In genomic region chr1:185268675-185269074, GRCm38 (mm10) we compare ENCODE assay signal across 14 mouse cellular contexts.
"Had no signal": no experiment of that assay in that cellular context is flagged by ENCODE, and none has a peak within 500 bp of the region (broad histone marks: within the 10 kb centered on the region; RNA-seq: fewer than 3 reads in every experiment).

No protein-coding gene starts in this region.

- H3K9ac ChIP-seq: limb, embryonic 12.5 days; liver, embryonic 14.5 days; lung, embryonic 15.5 days; midbrain, embryonic 15.5 days; neural tube, embryonic 12.5 days had no signal

- H3K9me3 ChIP-seq: limb, embryonic 12.5 days; lung, embryonic 15.5 days; midbrain, embryonic 10.5 days; midbrain, embryonic 15.5 days had no signal

- H3K27ac ChIP-seq: kidney, postnatal 0 days; limb, embryonic 12.5 days; liver, embryonic 14.5 days; lung, embryonic 15.5 days; midbrain, embryonic 10.5 days; midbrain, embryonic 15.5 days; neural tube, embryonic 12.5 days; stomach, postnatal 0 days had no signal

- ATAC-seq: midbrain, embryonic 15.5 days had no signal

- H3K27me3 ChIP-seq: limb, embryonic 12.5 days; lung, embryonic 15.5 days; midbrain, embryonic 15.5 days; neural tube, embryonic 12.5 days had no signal

- H3K4me3 ChIP-seq: limb, embryonic 12.5 days; lung, embryonic 15.5 days; midbrain, embryonic 10.5 days; midbrain, embryonic 15.5 days; neural tube, embryonic 12.5 days had no signal

- H3K4me2 ChIP-seq: limb, embryonic 12.5 days; lung, embryonic 15.5 days; midbrain, embryonic 15.5 days; neural tube, embryonic 12.5 days had no signal

- H3K4me1 ChIP-seq: limb, embryonic 12.5 days; lung, embryonic 15.5 days; midbrain, embryonic 10.5 days; midbrain, embryonic 15.5 days; neural tube, embryonic 12.5 days had no signal

- DNase-seq: kidney, adult 11 months; kidney, adult 9 months; kidney, postnatal 36 days; layer of hippocampus, adult 9-11 months; lung, postnatal 36 days; thymus, postnatal 4 days had no signal
